Mouse (Mus musculus): ENCODE data around the gene Gmds. TPM values are rescaled to one million over a fixed set of nuclear protein-coding genes. Genes with fewer than 3 reads are reported as not detected.

The Gmds gene
- total RNA-seq, 1 experiment from 2014 or later = 4.0 TPM

GRCm38 (mm10) chr13:31874427-31874826, 464.1 kb downstream of the Gmds start:
- DNase-seq = no peak

GRCm38 (mm10) chr13:31873269-31873668, 465.3 kb downstream of the Gmds start:
- no peak for DNase-seq

GRCm38 (mm10) chr13:31864786-31865185, 473.8 kb downstream of the Gmds start:
- DNase-seq = no peak

- DNase-seq = no peak
Measured at GRCm38 (mm10) chr13:31863461-31863860, 475.1 kb downstream of the Gmds start.

GRCm38 (mm10) chr13:31860200-31860599, 478.3 kb downstream of the Gmds start:
- DNase-seq = no peak

- DNase-seq = no peak
Measured at GRCm38 (mm10) chr13:31854000-31854399, 484.5 kb downstream of the Gmds start.

- no peak for DNase-seq
Measured at GRCm38 (mm10) chr13:31853564-31853963, 485.0 kb downstream of the Gmds start.

- no peak for DNase-seq
Measured at GRCm38 (mm10) chr13:31849258-31849971, 489.1 kb downstream of the Gmds start.

GRCm38 (mm10) chr13:31835802-31836201, 502.7 kb downstream of the Gmds start:
- no peak for DNase-seq

- DNase-seq = peak; percentile 53
Measured at GRCm38 (mm10) chr13:31830332-31830731, 508.2 kb downstream of the Gmds start.

GRCm38 (mm10) chr13:31828446-31828845, 510.1 kb downstream of the Gmds start:
- DNase-seq = no peak

- no peak for DNase-seq
Measured at GRCm38 (mm10) chr13:31827820-31828332, 510.7 kb downstream of the Gmds start.

GRCm38 (mm10) chr13:31827160-31827559, 511.4 kb downstream of the Gmds start:
- no peak for DNase-seq

GRCm38 (mm10) chr13:31825180-31825579, 513.4 kb downstream of the Gmds start:
- DNase-seq = no peak

GRCm38 (mm10) chr13:31823316-31823715, 515.2 kb downstream of the Gmds start:
- no peak for DNase-seq

GRCm38 (mm10) chr13:31821050-31821449, 517.5 kb downstream of the Gmds start:
- no peak for DNase-seq

GRCm38 (mm10) chr13:31820587-31821017, 517.9 kb downstream of the Gmds start:
- peak; percentile 77 for DNase-seq

- no peak for DNase-seq
Measured at GRCm38 (mm10) chr13:31819664-31820405, 518.7 kb downstream of the Gmds start.

GRCm38 (mm10) chr13:31818337-31818736, 520.2 kb downstream of the Gmds start:
- DNase-seq = no peak

- DNase-seq = no peak
Measured at GRCm38 (mm10) chr13:31815383-31816003, 523.0 kb downstream of the Gmds start.

GRCm38 (mm10) chr13:31812701-31813100, 525.8 kb downstream of the Gmds start:
- no peak for DNase-seq

- DNase-seq = peak; percentile 45
Measured at GRCm38 (mm10) chr13:31811542-31812021, 527.0 kb downstream of the Gmds start.
